Mouse (Mus musculus) MEL (cell line): Measurements from ENCODE around the gene Lysmd1. TPM values are rescaled to one million over a fixed set of nuclear protein-coding genes. Genes with fewer than 3 reads are reported as not detected.

Experiments used
- DNase-seq: peaks from one replicate; pipeline ENCODE4 v3.0.0; 2011; ENCODE audit warnings: low read depth, low spot score
- H3K27ac ChIP-seq: 2 replicates; pipeline ENCODE4 v1.5.1; 2012; ENCODE audit warnings: low read depth, mild to moderate bottlenecking, control low read depth, low read length, moderate library complexity; ENCODE audit not compliant: control insufficient read depth
- H3K27me3 ChIP-seq, 2 experiments: fragments of 150-350 bp in 1 of 2; sonication (generic) in 1 of 2; 2 replicates each; pipeline ENCODE4 v1.6.1; 2012; ENCODE audit warnings: low read length in 2 of 2, mild to moderate bottlenecking in 2 of 2, improper control_type of control experiment in 1 of 2, moderate library complexity in 1 of 2; ENCODE audit not compliant: insufficient read depth in 2 of 2, control insufficient read depth in 1 of 2
- H3K36me3 ChIP-seq, 2 experiments: 2 replicates each; pipeline ENCODE4 v1.6.1; 2012 to 2014; ENCODE audit warnings: low read length in 2 of 2, improper control_type of control experiment in 1 of 2, inconsistent platforms in 1 of 2, mild to moderate bottlenecking in 1 of 2; ENCODE audit not compliant: insufficient read depth in 2 of 2, control insufficient read depth in 1 of 2
- H3K4me1 ChIP-seq, 2 experiments: fragments of 150-350 bp in 1 of 2; sonication (generic) in 1 of 2; 2 replicates each; pipeline ENCODE4 v1.6.1; 2012; ENCODE audit warnings: low read length in 2 of 2, improper control_type of control experiment in 1 of 2, mild to moderate bottlenecking in 1 of 2; ENCODE audit not compliant: insufficient read depth in 2 of 2, control insufficient read depth in 1 of 2
- H3K4me3 ChIP-seq, 2 experiments: fragments of 150-350 bp in 1 of 2; sonication (generic) in 1 of 2; 2 replicates each; pipeline ENCODE4 v1.5.1; 2012; ENCODE audit warnings: low read depth in 2 of 2, low read length in 2 of 2, mild to moderate bottlenecking in 2 of 2, moderate library complexity in 2 of 2, control low read depth in 1 of 2, improper control_type of control experiment in 1 of 2; ENCODE audit not compliant: control insufficient read depth in 1 of 2, insufficient read depth in 1 of 2
- H3K79me2 ChIP-seq: 2 replicates; pipeline ENCODE4 v1.6.1; 2012; ENCODE audit warnings: mild to moderate bottlenecking, low read length, moderate library complexity; ENCODE audit not compliant: control insufficient read depth, poor library complexity, insufficient read depth
- H3K9ac ChIP-seq: 2 replicates; pipeline ENCODE4 v1.6.1; 2012; ENCODE audit warnings: low read depth, mild to moderate bottlenecking, control low read depth, low read length, moderate library complexity; ENCODE audit not compliant: control insufficient read depth, poor library complexity, severe bottlenecking
- H3K9me3 ChIP-seq: fragments of 150-350 bp; sonication (generic); replicated peaks from 2 replicates; pipeline ENCODE4 v1.6.1; 2012; ENCODE audit warnings: mild to moderate bottlenecking, low read length, improper control_type of control experiment, moderate library complexity; ENCODE audit not compliant: insufficient read depth
- CHD1 ChIP-seq: IDR thresholded peaks from 2 replicates; pipeline ENCODE4 v1.6.1; 2012; ENCODE audit warnings: low read depth, mild to moderate bottlenecking, inconsistent platforms, low read length, improper control_type of control experiment
- CHD2 ChIP-seq: IDR thresholded peaks from 2 replicates; pipeline ENCODE4 v1.6.1; 2011; ENCODE audit warnings: low read length, improper control_type of control experiment
- CTCF ChIP-seq, 3 experiments: IDR thresholded peaks in 2 of 3; conservative IDR thresholded peaks in 1 of 3; 2 replicates each; pipeline ENCODE4 v1.5.1; 2011 to 2012; ENCODE audit warnings: low read length in 3 of 3, low read depth in 2 of 3, mild to moderate bottlenecking in 2 of 3, improper control_type of control experiment in 1 of 3, inconsistent platforms in 1 of 3, mixed read lengths in 1 of 3, moderate library complexity in 1 of 3; ENCODE audit not compliant: control insufficient read depth in 1 of 3, insufficient read depth in 1 of 3, poor library complexity in 1 of 3, severe bottlenecking in 1 of 3
- E2F4 ChIP-seq: IDR thresholded peaks from 2 replicates; pipeline ENCODE4 v1.6.1; 2011; ENCODE audit warnings: low read depth, low read length, improper control_type of control experiment, borderline replicate concordance
- ELF1 ChIP-seq: IDR thresholded peaks from 2 replicates; pipeline ENCODE4 v1.6.1; 2014; ENCODE audit warnings: low read depth, mild to moderate bottlenecking, inconsistent platforms, low read length, improper control_type of control experiment, moderate library complexity
- GABPA ChIP-seq: IDR thresholded peaks from 2 replicates; pipeline ENCODE4 v1.6.1; 2012; ENCODE audit warnings: low read depth, mild to moderate bottlenecking, inconsistent platforms, low read length, improper control_type of control experiment, moderate library complexity
- GATA1 ChIP-seq: IDR thresholded peaks from 2 replicates; pipeline ENCODE4 v1.6.1; 2011; ENCODE audit warnings: low read depth, low read length, improper control_type of control experiment
- JUND ChIP-seq: IDR thresholded peaks from 2 replicates; pipeline ENCODE4 v1.6.1; 2011; ENCODE audit warnings: low read depth, mild to moderate bottlenecking, improper control_type of control experiment, low read length
- KAT2A ChIP-seq: conservative IDR thresholded peaks from 2 replicates; pipeline ENCODE4 v1.6.1; 2012; ENCODE audit warnings: low read depth, low read length, improper control_type of control experiment, inconsistent platforms
- MAFK ChIP-seq: IDR thresholded peaks from 2 replicates; pipeline ENCODE4 v1.6.1; 2011; ENCODE audit warnings: low read depth, mild to moderate bottlenecking, low read length, improper control_type of control experiment, borderline replicate concordance
- MAX ChIP-seq: IDR thresholded peaks from 2 replicates; pipeline ENCODE4 v1.6.1; 2011; ENCODE audit warnings: low read length, improper control_type of control experiment
- MEF2A ChIP-seq: IDR thresholded peaks from 2 replicates; pipeline ENCODE4 v1.6.1; 2014; ENCODE audit warnings: low read depth, mild to moderate bottlenecking, inconsistent platforms, low read length, improper control_type of control experiment; ENCODE audit not compliant: poor library complexity, insufficient replicate concordance, severe bottlenecking; ENCODE audit errors: extremely low read depth
- MXI1 ChIP-seq: IDR thresholded peaks from 2 replicates; pipeline ENCODE4 v1.6.1; 2011; ENCODE audit warnings: mild to moderate bottlenecking, low read depth, low read length, improper control_type of control experiment
- MYB ChIP-seq: IDR thresholded peaks from 2 replicates; pipeline ENCODE4 v1.6.1; 2011; ENCODE audit warnings: mild to moderate bottlenecking, low read depth, low read length, improper control_type of control experiment
- POLR2A ChIP-seq, 2 experiments: IDR thresholded peaks; 2 replicates each; pipeline ENCODE4 v1.6.1; 2011 to 2012; ENCODE audit warnings: low read length in 2 of 2, mild to moderate bottlenecking in 2 of 2, control low read depth in 1 of 2, improper control_type of control experiment in 1 of 2, low read depth in 1 of 2, moderate library complexity in 1 of 2; ENCODE audit not compliant: control insufficient read depth in 1 of 2, insufficient read depth in 1 of 2, poor library complexity in 1 of 2
- POLR2AphosphoS2 ChIP-seq: IDR thresholded peaks from 2 replicates; pipeline ENCODE4 v1.6.1; 2011; ENCODE audit warnings: low read length, improper control_type of control experiment
- POLR2AphosphoS5 ChIP-seq: IDR thresholded peaks from 2 replicates; pipeline ENCODE4 v1.6.1; 2012; ENCODE audit warnings: low read depth, borderline replicate concordance, mild to moderate bottlenecking, inconsistent platforms, low read length, moderate library complexity, mixed read lengths
- RCOR1 ChIP-seq: IDR thresholded peaks from 2 replicates; pipeline ENCODE4 v1.6.1; 2012; ENCODE audit warnings: low read depth, mild to moderate bottlenecking, inconsistent platforms, low read length, improper control_type of control experiment
- SIN3A ChIP-seq: IDR thresholded peaks from 2 replicates; pipeline ENCODE4 v1.6.1; 2012; ENCODE audit warnings: low read length, improper control_type of control experiment, inconsistent platforms
- TAL1 ChIP-seq: IDR thresholded peaks from 2 replicates; pipeline ENCODE4 v1.6.1; 2012; ENCODE audit warnings: mild to moderate bottlenecking, inconsistent platforms, low read length, moderate library complexity, mixed read lengths
- TBP ChIP-seq: IDR thresholded peaks from 2 replicates; pipeline ENCODE4 v1.8.0; 2011; ENCODE audit warnings: low read depth, low read length, improper control_type of control experiment
- TCF12 ChIP-seq: IDR thresholded peaks from 2 replicates; pipeline ENCODE4 v1.6.1; 2014; ENCODE audit warnings: low read depth, mild to moderate bottlenecking, inconsistent platforms, low read length, improper control_type of control experiment, moderate library complexity
- UBTF ChIP-seq: IDR thresholded peaks from 2 replicates; pipeline ENCODE4 v1.6.1; 2012; ENCODE audit warnings: low read depth, mild to moderate bottlenecking, inconsistent platforms, low read length, improper control_type of control experiment, moderate library complexity, borderline replicate concordance; ENCODE audit not compliant: insufficient read depth
- ZC3H11A ChIP-seq: IDR thresholded peaks from 2 replicates; pipeline ENCODE4 v1.6.1; 2012; ENCODE audit warnings: low read depth, mild to moderate bottlenecking, inconsistent platforms, low read length, improper control_type of control experiment
- ZMIZ1 ChIP-seq: IDR thresholded peaks from 2 replicates; pipeline ENCODE4 v1.6.1; 2012; ENCODE audit warnings: low read depth, mild to moderate bottlenecking, inconsistent platforms, low read length, improper control_type of control experiment, moderate library complexity
- ZNF384 ChIP-seq: IDR thresholded peaks from 2 replicates; pipeline ENCODE4 v1.6.1; 2012; ENCODE audit warnings: low read depth, mild to moderate bottlenecking, inconsistent platforms, low read length, improper control_type of control experiment
- polyA plus RNA-seq, 2 experiments: library from polyadenylated mRNA; stranded (reverse) in 1 of 2; unstranded in 1 of 2; fragments of >175 nt in 1 of 2; fragments of >200 nt in 1 of 2; gene quantifications; 2 replicates each; pipeline versions ENCODE4 v1.2.1 to v1.2.4; 2012; ENCODE audit warnings: low replicate concordance in 2 of 2, low read depth in 1 of 2; ENCODE audit not compliant: insufficient read length in 2 of 2, insufficient read depth in 1 of 2, missing spikeins in 1 of 2
- total RNA-seq: library from RNA; depleted of rRNA; stranded (reverse); fragments of 300-350 nt; gene quantifications from 2 replicates; pipeline ENCODE4 v1.2.3, GENCODE M21; 2012

The Lysmd1 gene
- total and polyA plus RNA-seq, 3 experiments: 22.7 to 102 (median 22.9) TPM

DNA sequence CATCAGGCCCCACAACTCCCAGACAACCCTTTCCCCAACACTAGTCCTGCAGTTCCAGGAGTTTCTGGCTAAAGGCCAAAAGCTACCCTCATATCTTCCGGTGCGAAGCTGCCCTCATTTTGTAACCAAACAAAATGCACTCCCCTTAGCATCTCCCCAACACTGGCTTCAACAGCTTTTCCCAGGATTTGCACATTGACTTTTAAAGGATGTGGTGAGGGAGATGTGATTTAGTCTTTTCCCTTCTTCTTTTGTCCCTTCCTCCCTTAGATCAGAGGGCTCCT lies 28.4 kb downstream of the Lysmd1 start:
- no peaks in the 10 kb centered on the region for H3K79me2 ChIP-seq
- H3K4me1 ChIP-seq: peaks cover 7 to 26% of the 10 kb centered on the region in 2 experiments
- TF ChIP-seq MAX (no peak), RCOR1 (no peak), ZNF384 (no peak), E2F4 (no peak), ZMIZ1 (no peak), TAL1 (no peak), MAFK (no peak), KAT2A (no peak), MXI1 (no peak), MEF2A (no peak), ZC3H11A (no peak), SIN3A (no peak), CHD1 (no peak)
- TF ChIP-seq, all 39 proteins: peak for 0
- Histone ChIP-seq H3K27ac (no peak overlapping the region), H3K36me3 (peaks cover 0 to 12% of the 10 kb centered on the region in 2 experiments; a peak in 2 of 4 replicates), H3K27me3 (no peaks in the 10 kb centered on the region; a peak in 1 of 4 replicates), H3K9me3 (no peaks in the 10 kb centered on the region), H3K4me3 (no peak overlapping the region), H3K9ac (no peak overlapping the region)
- DNase-seq: no peak

DNA sequence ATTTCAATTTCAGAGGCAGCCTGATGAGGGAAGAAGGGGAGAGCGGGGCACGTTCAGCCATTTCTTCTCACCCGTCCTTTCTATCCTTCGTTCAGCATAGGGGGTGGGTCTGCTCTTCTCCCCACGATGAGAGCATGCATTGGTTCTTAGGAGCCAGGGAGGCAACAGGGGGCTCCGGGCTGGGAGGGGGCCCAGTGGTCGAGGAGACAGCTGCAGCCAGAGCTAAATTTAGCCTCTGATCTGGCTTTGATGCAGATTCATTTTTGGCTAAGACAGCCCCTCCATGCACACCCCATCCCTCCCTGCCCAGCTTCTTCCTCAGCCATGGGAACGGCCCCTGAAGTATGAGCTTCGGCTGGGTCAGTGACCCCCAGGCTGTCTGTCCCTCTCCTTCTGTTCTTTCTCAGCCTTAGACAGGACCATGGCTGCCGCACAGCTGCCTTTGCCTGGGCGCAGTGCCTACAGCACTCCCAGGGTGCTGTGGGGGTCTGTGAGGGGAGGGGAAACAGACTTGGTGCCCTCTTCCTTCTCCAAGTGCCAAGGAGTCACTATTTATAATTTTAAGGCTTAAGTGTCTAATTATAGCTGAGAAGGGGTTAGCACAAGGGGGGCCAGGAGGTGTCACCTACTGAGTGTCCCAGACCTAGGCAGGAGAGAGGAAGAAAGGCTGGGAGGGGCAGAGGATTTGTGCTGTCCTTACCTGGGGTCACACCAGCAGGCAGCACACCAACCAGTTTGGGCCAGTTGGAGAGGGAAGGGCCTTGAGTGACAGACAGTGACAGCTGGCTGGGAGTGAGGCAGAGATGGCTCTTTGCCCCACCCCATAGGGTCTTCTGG lies 29.7 kb downstream of the Lysmd1 start:
- Histone ChIP-seq H3K4me3 (no peak overlapping the region), H3K4me1 (peaks cover 7 to 26% of the 10 kb centered on the region in 2 experiments), H3K27ac (no peak overlapping the region), H3K27me3 (no peaks in the 10 kb centered on the region), H3K79me2 (no peaks in the 10 kb centered on the region), H3K9me3 (no peaks in the 10 kb centered on the region), H3K36me3 (peaks cover 0 to 12% of the 10 kb centered on the region in 2 experiments; a peak in 2 of 4 replicates), H3K9ac (no peak overlapping the region)
- DNase-seq: no peak
- TF ChIP-seq MXI1: no peak
- no peak for TF ChIP-seq TCF12
- TF ChIP-seq POLR2A (IDR thresholded peaks at IDR 0.05; ENCODE audit: control insufficient read depth in 1 of 2, insufficient read depth in 1 of 2, low read depth in 1 of 2, low read length in 2 of 2, poor library complexity in 1 of 2): no peak

- Histone ChIP-seq H3K36me3 (peaks cover 0 to 10% of the 10 kb centered on the region in 2 experiments; a peak in 2 of 4 replicates), H3K27me3 (no peaks in the 10 kb centered on the region), H3K27ac (no peak overlapping the region), H3K79me2 (no peaks in the 10 kb centered on the region), H3K9ac (no peak overlapping the region), H3K9me3 (no peaks in the 10 kb centered on the region), H3K4me3 (no peak overlapping the region), H3K4me1 (peaks cover 6 to 24% of the 10 kb centered on the region in 2 experiments)
- no peak for DNase-seq
- TF ChIP-seq TAL1 (no peak), GATA1 (no peak), SIN3A (no peak), TBP (no peak), CHD2 (no peak), UBTF (no peak), MAFK (no peak), MAX (no peak), POLR2A (IDR thresholded peaks at IDR 0.05; ENCODE audit: control insufficient read depth in 1 of 2, insufficient read depth in 1 of 2, low read depth in 1 of 2, low read length in 2 of 2, poor library complexity in 1 of 2) (no peak), MYB (no peak), ELF1 (no peak), POLR2AphosphoS2 (no peak), TCF12 (no peak), MXI1 (no peak), CTCF (IDR thresholded peaks at IDR 0.05 in 2 of 3, conservative IDR thresholded peaks at IDR 0.05 in 1 of 3; ENCODE audit: control insufficient read depth in 1 of 3, insufficient read depth in 1 of 3, low read depth in 2 of 3, low read length in 3 of 3, poor library complexity in 1 of 3, severe bottlenecking in 1 of 3) (no peak), POLR2AphosphoS5 (no peak), JUND (no peak), GABPA (no peak)
These were observed 30.3 kb downstream of the Lysmd1 start for GRCm38 (mm10) chr3:95164256-95164550.
